Mouse (Mus musculus) G1E-ER4 (cell line): Measurements from ENCODE around the gene Nudt3. TPM values are rescaled to one million over a fixed set of nuclear protein-coding genes. Genes with fewer than 3 reads are reported as not detected.

Experiments used
- GATA1 ChIP-seq: IDR thresholded peaks from one replicate; pipeline ENCODE4 v1.8.0; 2012; ENCODE audit warnings: low read length, inconsistent platforms
- polyA plus RNA-seq: library from polyadenylated mRNA; stranded (reverse); fragments of >175 nt; gene quantifications from 2 replicates; pipeline ENCODE4 v1.2.3, GENCODE M21; 2012

Nudt3 gene
- polyA plus RNA-seq, 1 experiment = 230 TPM

- no peak for TF ChIP-seq GATA1
These were observed 58.7 kb downstream of the Nudt3 start for GRCm38 (mm10) chr17:27564391-27565162.

GRCm38 (mm10) chr17:27563771-27564244 is 59.5 kb downstream of the Nudt3 start:
- no peak for TF ChIP-seq GATA1

- no peak for TF ChIP-seq GATA1
These were observed 61.3 kb downstream of the Nudt3 start for GRCm38 (mm10) chr17:27561809-27562526.

- no peak for TF ChIP-seq GATA1
These were observed 62.3 kb downstream of the Nudt3 start for GRCm38 (mm10) chr17:27560926-27561480.

- no peak for TF ChIP-seq GATA1
These were observed 63.7 kb downstream of the Nudt3 start for GRCm38 (mm10) chr17:27559596-27559995.

- no peak for TF ChIP-seq GATA1
These were observed 64.5 kb downstream of the Nudt3 start for GRCm38 (mm10) chr17:27558845-27559244.

- no peak for TF ChIP-seq GATA1
These were observed 65.2 kb downstream of the Nudt3 start for GRCm38 (mm10) chr17:27557927-27558661.

- TF ChIP-seq GATA1 = no peak
These were observed 65.9 kb downstream of the Nudt3 start for GRCm38 (mm10) chr17:27557181-27557926.

GRCm38 (mm10) chr17:27556315-27557011 is 66.8 kb downstream of the Nudt3 start, which contains the start of gene Hmga1:
Gene Hmga1 (plus strand): TSS chr17:27556497.
- no peak for TF ChIP-seq GATA1

GRCm38 (mm10) chr17:27555512-27556172 is 67.7 kb downstream of the Nudt3 start:
- no peak for TF ChIP-seq GATA1

GRCm38 (mm10) chr17:27555075-27555511 is 68.2 kb downstream of the Nudt3 start:
- no peak for TF ChIP-seq GATA1

- no peak for TF ChIP-seq GATA1
These were observed 69.0 kb downstream of the Nudt3 start for GRCm38 (mm10) chr17:27554062-27554960.
